Mouse (Mus musculus): Measurements from ENCODE around the gene Chd2.
A peak's percentile ranks its signal among the peaks of the same experiment; 100 is the strongest.

The Chd2 gene

DNA sequence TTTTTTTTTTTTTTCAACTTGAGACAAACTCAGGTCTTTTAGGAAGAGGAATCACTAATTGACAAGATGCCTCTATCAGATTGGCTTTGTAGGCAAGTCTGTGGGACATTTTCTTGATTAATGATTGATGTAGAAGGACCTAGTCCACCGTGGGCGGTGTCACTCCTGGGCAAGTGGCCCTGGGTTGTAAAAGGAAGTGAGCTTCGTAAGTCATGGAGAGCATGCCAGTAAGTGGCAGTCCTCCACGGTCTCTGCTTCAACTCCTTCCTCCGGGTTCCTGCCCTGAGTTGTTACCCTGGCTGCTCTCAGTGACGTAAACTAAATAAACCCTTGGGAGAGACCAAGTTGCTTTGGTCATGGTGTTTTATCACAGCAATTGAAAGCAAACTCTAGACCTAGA lies 22.5 kb upstream of the Chd2 start:
- no peak for DNase-seq (ENCODE audit: low read depth, low spot score)

DNA sequence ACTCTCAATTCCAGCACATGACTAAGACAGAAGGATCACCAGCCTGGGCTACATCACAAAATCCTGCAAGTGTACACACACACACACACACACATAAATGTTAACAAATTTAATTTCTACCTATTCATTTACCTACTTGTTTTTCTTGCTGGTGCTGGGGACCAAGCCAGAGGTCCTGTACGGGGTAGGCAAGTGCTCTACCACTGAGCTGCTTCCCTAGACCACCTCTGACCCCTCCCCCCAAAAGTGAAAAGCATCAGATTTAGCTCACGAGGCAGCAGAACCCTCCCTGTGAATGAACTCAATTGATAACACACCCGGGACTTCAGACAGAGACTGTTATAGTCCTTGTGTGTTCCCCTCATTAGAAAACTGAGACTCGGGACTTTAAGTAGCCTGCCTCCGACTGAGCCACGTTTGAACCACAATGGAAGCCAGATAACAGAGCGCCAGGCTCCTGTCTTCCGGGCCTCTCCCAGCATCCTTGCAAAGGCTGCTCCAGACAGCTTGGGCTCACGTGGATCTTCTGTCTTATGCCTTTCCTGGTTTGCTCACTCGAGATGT lies 19.9 kb upstream of the Chd2 start:
- DNase-seq (ENCODE audit: low read depth, low spot score) = peak; percentile 61

DNA sequence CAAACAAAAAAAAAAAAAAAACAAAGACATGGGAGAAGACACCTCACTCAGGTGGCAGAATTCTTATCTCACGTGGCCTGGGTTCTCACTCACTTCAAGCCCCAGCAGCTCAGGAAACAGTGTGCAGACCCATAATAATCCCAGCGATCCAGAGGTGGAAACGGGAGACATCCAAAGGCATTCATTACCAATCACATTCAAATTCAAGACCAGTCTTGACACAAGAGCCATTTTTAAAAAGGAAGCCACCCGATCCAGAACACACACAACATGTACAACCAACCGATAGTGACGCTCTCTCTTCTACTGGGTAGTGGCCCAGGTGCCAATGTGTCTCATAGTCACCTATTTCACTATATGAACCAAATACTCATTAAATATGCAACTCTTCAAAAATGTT lies 19.2 kb upstream of the Chd2 start:
- no peak for DNase-seq (ENCODE audit: low read depth, low spot score)

DNA sequence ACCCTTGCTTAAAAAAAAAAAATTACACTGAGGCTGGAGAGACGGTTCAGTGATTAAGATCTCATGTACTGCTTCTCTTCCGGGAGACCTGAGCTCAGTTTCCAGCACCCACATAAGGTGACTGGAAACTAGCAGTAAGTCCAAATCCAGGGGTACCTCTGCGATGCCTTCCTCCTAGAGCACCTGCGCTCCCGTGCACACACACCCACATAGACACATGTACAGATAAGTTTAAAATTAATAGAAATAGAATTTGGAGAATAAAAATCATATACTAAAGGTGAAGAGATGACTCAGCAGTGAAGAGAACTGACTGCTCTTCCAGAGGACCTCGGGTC lies 18.2 kb upstream of the Chd2 start:
- DNase-seq (ENCODE audit: low read depth, low spot score) = no peak

DNA sequence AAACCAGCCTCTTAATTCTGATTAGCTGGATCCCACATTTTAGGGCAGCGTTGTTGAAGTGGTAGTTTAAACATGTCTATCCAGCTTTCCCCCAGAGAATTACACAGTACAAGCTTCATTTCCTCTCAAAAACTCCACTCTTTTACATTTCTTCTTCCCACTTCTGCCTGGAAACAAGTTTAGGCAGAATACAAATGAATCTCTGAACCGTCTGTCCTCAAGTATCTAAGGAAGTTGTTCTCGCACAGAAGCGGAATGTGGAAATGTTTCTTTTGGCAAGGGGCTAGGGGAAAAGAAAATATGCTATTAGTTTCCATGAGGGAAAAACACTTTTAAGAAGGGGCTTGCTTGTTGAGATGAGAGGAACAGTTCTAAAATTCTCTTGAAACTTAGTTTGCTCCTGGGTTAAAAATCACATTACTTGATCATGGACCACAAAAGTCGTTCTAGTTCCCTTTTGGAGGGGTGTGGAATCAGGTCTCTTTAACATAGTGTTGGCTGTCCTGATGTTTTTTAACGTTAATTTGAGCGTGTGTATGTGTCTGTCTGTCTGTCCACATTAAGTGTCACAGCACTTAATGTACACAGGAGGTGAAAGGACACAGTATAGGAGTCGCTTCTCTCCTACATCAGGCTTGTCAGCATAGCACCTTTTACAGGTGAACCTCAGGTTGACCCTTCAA lies 17.7 kb upstream of the Chd2 start:
- no peak for DNase-seq (ENCODE audit: low read depth, low spot score)

DNA sequence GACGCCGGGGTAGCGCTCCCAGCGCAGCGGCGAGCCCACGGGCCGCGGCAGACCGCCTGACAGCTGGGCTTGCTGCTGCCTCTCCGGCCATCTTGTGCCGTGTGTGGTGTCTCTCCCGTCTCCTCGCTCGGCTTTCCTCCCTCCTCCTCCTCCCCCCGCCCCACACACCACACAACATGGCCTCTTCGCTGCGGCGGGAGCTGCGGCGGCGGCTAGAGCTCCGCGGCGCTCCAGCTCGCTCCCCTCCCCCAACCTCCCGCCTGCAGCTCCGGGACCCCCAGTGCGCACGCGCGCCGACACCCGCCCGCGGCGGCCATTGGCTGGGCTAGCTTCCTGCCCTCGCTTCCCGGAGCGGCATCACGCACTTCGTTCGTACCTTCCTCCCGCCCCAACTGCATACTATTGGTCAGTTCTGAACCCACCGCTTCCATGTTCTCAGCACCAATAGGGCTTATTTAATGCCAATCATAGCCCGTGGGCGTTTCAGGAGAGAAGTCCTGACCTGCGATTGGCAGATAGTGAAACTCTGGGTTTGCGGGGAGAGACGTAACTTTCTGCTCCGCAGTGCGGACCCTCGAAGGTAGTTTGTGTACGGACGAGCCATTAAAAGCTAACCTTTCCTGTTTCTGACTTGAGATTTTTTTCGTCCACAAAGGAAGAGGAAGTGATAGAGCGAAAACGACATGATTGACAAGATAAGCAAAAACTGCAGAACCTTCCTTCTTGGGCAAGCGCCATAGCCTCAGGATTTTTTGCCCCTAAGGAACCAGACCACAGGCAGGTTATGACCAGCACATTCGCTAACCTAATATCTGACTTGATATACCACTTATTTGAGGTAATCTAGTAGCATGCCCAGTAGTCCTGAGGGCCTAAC lies 16.9 kb upstream of the Chd2 start:
- peak; percentile 100 for DNase-seq (ENCODE audit: low read depth, low spot score)

DNA sequence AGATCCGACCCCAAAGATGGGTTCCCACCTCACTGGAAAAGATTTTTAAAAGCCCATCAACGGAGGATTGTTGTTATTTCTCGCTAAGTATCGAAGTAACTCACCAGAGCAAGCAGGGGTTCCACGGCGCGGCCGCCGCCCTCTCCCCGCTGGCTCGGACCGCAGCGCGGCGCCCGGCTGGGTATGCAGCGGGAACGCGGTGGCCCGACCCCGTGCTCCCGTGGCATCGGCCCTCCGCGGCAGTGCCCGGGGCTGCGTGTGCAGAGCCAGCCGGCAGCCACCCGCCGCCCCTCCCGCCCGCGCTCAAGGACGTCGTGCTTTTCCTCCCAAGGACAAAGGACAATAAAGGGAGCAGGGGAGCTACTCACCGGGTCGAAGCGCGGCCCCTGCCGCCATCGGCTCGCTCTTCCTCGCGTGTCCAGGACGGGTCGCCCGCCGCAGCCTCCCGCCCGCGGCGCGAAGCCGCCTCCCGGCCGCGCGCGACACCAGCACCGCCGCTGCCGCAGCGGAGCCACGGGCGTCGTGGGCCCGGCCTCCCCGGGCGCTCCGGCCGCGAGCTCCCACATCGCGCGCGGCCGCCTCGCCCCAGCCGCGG lies 16.1 kb upstream of the Chd2 start:
- peak; percentile 52 for DNase-seq (ENCODE audit: low read depth, low spot score)

DNA sequence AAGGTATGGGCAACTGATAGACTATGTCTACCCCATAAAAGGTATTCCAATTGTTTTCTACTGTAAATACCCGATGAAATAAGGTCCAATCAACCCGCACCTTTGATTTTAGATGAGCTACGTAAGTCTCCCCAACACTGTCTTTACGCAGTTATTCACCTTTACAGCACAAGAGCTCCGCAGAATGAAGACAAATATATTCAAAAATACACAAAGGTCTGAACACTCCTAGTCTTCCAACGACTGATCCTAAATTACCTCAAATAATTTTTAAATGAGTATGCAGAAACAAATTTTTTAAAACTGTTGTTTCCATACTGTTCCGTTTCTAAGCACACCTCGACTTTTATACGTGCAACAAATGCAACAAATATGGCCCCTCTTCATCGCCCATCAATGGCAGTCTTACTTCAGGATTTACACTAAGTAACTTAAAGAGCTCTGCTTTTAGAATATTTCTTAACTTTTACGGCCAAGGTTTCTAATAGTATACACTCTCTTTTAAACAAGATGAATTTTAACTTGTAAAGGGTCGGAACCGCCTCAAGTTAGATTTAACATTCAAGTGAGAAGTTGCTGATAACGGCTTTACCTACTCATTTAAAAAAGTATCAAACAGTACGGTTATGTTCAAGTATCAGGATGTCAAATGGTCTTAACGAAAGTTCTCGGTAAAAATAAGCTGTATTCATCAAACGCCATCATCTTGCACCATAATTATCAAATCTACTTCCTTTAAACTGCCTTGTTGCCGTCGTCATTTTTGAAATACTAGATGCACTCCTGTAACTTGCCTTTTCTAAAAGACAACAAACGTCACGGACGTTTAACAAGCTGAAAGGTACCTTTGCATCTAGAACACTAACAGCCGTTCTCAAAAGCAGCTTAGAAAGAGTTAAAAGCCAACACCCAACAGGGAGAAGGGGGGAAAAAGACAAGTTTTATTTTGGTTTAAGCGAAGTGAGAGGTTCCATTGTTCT lies 15.3 kb upstream of the Chd2 start:
- DNase-seq (ENCODE audit: low read depth, low spot score) = peak; percentile 66

DNA sequence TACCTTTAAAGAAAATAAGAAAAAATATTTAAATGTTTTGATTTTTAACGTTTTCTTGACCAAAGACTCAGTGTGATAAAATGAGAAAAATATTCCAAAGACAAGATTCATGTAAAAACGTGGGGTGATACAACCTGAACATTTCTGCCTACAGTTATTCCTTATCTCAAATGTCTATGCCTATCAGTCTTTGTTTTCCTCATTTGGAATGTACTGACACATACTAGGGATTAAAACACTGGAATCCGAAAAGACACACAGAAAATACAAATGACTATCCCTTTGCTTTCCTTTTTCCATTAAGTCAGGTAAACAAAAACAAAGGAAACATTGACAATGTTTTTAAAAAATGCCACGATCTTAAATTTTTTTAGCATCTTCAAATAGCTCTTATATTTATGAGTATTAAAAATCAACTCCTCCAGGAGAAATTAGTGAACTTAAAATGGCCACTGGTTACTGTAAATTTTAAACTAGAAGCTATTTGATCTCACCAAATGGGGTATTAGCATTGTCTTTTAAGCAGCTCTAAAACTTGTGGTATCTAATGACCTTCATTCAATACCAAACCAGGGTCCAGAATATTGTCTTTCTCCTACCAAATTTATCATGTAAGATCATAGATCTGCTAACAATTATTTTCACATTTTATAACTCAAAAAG lies 14.4 kb upstream of the Chd2 start:
- DNase-seq (ENCODE audit: low read depth, low spot score) = no peak

DNA sequence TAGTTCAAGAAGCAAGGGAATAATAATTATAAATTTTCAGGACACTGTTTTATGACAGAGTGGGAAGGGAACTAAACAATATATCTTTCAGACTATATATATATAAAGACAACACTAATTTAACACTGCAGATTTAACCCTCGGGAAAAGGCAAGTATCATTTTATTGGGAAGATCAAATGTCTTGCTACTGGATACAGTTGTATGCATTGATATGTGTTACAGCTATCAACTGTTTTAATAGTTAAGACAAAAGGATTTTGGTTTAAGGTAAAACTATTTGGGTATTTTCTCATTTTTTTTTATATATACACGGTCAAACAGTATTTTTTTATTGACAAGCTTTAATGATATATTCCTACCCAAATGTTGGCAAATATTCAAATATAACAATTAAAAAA lies 13.2 kb upstream of the Chd2 start:
- DNase-seq (ENCODE audit: low read depth, low spot score) = no peak

DNA sequence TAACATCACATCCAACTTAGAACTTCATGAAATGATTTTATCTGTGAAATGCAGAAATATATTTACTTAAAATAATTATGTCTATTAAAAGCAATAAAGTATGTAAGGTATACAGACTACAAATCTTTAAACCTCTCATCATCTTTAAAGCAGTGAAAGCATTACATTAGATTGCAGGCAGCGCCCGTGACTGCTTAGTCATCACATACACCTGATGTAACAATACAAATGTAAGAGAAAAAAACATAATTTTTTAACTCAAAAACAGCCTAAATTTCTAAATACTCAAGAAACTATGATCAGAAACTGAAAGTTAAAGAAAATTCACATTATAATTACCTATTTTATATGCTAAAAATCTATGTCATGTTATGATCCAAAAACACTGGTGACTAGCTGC lies 11.5 kb upstream of the Chd2 start:
- no peak for DNase-seq (ENCODE audit: low read depth, low spot score)

DNA sequence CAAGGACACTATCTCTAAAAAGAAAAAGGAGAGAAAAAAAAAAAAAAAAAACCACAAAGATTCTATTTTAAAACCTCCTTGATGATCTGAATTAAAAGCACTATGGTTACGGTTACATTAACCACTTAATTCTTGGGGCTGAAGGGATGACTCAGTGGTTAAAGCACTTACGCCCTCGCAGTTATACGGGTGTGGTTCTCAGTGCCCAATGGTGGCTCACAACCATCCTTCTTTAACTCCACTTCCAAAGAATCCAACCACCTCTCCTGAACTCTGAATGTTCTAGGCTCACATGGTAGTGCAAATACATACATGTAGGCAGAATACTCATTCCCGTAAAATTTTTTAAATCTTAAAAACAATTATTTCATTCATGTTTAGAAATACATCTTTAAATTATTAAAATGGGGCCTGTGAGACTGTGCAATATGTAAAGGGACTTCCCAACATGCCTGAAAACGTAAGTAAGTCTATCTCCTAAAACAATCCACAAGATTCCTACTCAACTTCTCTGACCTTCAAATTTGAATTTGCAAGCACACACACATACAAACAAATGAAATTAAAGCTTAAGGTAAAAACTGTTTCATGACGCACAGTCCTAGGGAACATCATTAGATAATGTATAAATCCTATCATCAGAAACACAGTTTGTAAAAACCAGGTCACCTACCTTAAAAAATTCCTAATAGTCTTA lies 10.6 kb upstream of the Chd2 start:
- DNase-seq (ENCODE audit: low read depth, low spot score) = no peak

DNA sequence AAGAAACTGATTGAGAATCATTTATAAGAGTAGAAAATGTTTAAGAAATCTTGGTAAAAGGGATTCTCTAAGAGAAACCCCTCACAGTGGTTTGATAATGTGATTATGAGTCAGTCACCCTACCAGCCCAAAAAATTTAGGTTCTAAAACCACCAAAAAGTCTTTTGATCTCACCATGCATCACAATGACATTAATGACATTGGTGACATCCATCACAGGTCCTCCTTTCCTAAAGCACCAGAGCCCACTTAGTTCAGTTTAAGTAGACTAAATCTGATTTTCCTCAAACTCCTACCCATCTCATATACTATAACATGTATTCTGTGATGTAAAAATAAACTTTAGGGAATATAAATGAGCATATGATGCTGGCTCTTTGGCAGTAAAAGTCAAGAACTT lies 9.7 kb upstream of the Chd2 start:
- no peak for DNase-seq (ENCODE audit: low read depth, low spot score)

DNA sequence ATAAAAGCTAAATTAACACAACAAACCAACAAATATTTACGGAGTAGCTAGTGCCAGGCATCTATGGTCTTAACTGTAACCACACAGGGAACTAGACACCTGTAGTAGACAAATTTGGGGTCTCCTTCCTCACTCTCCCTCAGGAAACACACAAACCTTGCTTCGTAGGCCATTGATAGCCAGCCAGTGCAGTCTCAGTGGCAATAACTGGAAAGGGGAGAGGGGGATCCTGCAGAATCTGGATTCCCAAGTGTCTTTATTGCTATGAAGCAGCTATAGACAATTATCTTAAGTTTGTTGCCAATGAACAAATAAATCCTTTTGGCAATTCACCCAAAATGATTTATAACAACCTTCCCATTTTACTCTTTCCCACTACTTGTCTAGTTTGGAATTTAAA lies 6.4 kb upstream of the Chd2 start:
- DNase-seq (ENCODE audit: low read depth, low spot score) = no peak

DNA sequence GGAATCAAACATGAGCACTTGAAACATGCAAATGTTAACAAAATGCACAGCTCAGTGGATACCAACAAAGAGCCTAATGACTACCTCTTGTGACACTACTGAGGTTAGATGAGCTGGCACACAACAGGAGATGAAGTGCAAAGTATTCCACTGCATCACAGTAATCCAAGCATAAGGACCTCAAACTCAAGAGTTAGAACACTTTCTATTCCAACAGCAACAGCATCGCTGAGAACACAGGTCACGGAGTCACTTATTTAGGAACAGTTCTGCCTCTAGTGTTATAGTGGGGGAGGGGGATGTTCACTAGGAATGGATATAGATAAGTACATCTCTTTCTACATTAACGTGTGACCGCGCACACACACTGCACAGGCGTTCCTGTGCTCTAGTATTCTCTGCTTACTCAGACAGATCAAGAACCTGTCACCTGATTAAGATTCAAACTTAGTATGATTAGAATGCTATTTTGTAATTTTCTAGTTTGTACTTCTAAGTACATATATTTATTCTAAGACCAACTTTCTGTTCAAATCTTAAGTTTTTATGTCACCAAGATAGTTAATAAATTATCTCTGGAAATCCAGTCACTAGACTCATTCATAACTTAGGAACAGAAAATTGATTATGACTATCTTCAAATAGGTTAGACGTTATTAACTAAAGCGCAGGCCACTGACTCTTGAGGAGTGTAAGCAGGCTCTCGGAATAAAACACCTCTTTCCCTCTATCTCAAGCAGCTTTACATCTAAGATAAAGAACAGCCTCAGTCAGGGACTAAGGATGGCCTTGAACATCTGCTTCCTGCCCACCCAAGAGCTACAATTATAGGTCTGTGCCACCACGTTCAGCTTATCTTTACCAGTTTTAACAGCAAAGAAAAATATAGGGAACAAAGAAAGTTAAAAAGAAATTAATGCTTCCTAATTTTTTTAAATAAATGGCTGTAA lies 5.2 kb upstream of the Chd2 start:
- DNase-seq (ENCODE audit: low read depth, low spot score) = peak; percentile 36

DNA sequence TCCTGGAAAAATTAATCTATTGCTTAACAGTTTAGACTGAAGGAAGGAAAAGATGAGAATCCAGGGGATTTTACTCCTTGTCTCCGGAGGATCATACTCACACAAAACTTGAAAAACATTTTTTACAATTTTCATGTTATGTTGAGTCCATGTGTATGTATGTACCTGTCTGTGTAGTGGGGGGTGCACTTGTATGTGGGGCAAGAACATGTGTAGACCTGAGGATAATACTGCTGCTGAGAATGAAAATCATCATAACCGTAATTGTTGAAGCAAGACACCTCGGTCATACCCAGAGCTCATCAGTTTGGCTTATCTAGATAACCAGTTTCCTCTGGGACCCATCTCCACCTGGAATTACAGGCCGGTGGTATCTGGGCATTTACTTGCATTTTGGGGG lies 3.4 kb upstream of the Chd2 start:
- DNase-seq (ENCODE audit: low read depth, low spot score) = no peak

DNA sequence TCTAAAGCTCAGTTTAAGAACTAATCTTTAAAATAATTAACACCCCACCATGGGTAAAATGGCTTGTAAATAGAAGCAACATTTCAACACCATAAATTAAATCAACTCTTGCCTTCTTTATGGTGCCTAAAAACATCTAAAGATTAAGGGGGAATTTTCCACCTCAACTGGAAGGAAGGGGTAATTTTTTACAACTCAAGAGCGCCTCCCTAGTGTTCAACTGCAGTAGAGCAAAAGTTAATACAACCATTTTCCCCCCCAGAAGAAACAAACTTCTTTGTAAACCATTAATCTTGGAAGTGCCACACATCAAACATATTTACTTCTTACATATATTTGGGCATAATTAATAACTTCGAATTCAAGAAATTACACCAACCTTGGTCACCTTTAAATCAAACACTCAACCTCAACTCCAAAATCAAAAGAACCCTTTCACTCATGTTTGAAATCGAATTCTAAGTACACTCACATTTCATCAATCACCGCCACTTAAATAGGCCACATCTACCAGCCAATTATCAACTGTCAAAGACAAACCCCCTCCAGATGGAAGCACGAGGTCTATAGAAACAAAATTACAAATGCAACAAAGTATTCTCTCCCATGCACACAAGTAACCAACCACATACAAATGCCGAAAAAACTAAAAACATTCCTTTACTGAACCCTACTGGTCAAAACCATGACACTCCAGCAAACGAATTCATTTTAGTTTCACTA lies 662 bp upstream of the Chd2 start:
- no peak for DNase-seq (ENCODE audit: low read depth, low spot score)

DNA sequence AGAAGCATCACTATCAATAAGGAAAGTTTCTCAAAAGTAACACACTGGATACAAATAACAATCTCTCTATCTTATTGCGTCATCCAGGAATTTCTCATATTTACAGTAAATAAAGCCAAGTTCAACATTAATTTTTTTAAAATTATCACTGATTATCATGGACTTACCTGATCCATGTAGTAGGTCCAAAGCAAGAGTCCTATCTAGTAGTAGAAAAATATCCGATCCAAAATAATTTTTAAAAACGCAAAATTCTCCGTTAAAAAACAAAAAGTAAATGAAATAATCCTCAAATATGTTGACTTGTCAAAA lies 595 bp downstream of the Chd2 start:
- DNase-seq (ENCODE audit: low read depth, low spot score) = no peak

Measured in R1 (cell line).